Mouse (Mus musculus) limb, embryonic 14.5 days (tissue): ENCODE measurements around the gene Rprd2. TPM values are rescaled to one million over a fixed set of nuclear protein-coding genes. Genes with fewer than 3 reads are reported as not detected.

Experiments
- ATAC-seq: fragments of 200-750 bp; cut with Nextera tagmentation; 2 replicates; pipeline ENCODE4 v1.8.0; 2017; ENCODE audit warnings: low read depth, moderate number of reproducible peaks, moderate TSS enrichment; ENCODE audit not compliant: low FRiP score
- DNase-seq: peaks from one replicate; pipeline ENCODE4 v3.0.0-alpha.2; 2015; ENCODE audit warnings: low spot score
- H3K27ac ChIP-seq: fragments of 300-500 bp; sonication (generic); replicated peaks from 2 replicates; pipeline ENCODE4 v1.5.1; 2014; ENCODE audit warnings: low read depth, mild to moderate bottlenecking, low read length, moderate library complexity, mixed read lengths
- H3K27me3 ChIP-seq: fragments of 300-500 bp; sonication (generic); 2 replicates; pipeline ENCODE4 v1.6.1; 2014; ENCODE audit warnings: low read length, mixed read lengths; ENCODE audit not compliant: control insufficient read depth, insufficient read depth
- H3K36me3 ChIP-seq: fragments of 300-500 bp; sonication (generic); 2 replicates; pipeline ENCODE4 v1.6.1; 2014; ENCODE audit warnings: mild to moderate bottlenecking, low read length, moderate library complexity, mixed read lengths; ENCODE audit not compliant: control insufficient read depth, insufficient read depth
- H3K4me1 ChIP-seq: fragments of 300-500 bp; sonication (generic); 2 replicates; pipeline ENCODE4 v1.6.1; 2014; ENCODE audit warnings: antibody characterized with exemption, low read length, mixed read lengths; ENCODE audit not compliant: control insufficient read depth, insufficient read depth
- H3K4me2 ChIP-seq: fragments of 300-500 bp; sonication (generic); replicated peaks from 2 replicates; pipeline ENCODE4 v1.6.1; 2014; ENCODE audit warnings: low read depth, mild to moderate bottlenecking, low read length, moderate library complexity; ENCODE audit not compliant: severe bottlenecking
- H3K4me3 ChIP-seq: fragments of 300-500 bp; sonication (generic); replicated peaks from 2 replicates; pipeline ENCODE4 v1.5.1; 2014; ENCODE audit warnings: low read length
- H3K9ac ChIP-seq: fragments of 300-500 bp; sonication (generic); 2 replicates; pipeline ENCODE4 v1.6.1; 2014; ENCODE audit warnings: mild to moderate bottlenecking, low read depth, low read length, moderate library complexity; ENCODE audit not compliant: severe bottlenecking
- H3K9me3 ChIP-seq: fragments of 300-500 bp; sonication (generic); 2 replicates; pipeline ENCODE4 v1.6.1; 2016; ENCODE audit warnings: low read length; ENCODE audit not compliant: control insufficient read depth
- POLR2A ChIP-seq: fragments of 200-500 bp; IDR thresholded peaks from 2 replicates; pipeline ENCODE4 v1.8.0; 2012; ENCODE audit warnings: inconsistent platforms, mild to moderate bottlenecking, moderate library complexity, borderline replicate concordance; ENCODE audit not compliant: insufficient read depth, insufficient read length; ENCODE audit errors: extremely low read depth
- WGBS: fragments of 180-500 bp; shearing (Covaris S2); extraction: QIAGEN DNeasy Blood & Tissue Kit; methylation state at CpG from one replicate; pipeline ENCODE4 v1.1.7; 2014; 5-methylcytosine and 5-hydroxymethylcytosine counted together
- polyA plus RNA-seq, 2 experiments: library from polyadenylated mRNA; depleted of rRNA in 1 of 2; stranded (reverse) in 1 of 2; unstranded in 1 of 2; fragments of >200 nt; fragmentation: Nextera tagmentation in 1 of 2; extraction: Ambion mirVana in 1 of 2; gene quantifications; 2 replicates each; pipeline versions ENCODE4 v1.2.1 to v1.2.3; 2012 to 2014

The Rprd2 gene
- polyA plus RNA-seq, 2 experiments = 19.9 to 22.0 TPM

GRCm38 (mm10) chr3:95794299-95794698 lies 24.4 kb downstream of the Rprd2 start:
- H3K4me2 ChIP-seq = no peak overlapping the region
- 83% methylated on average over 1 of the region's 1 CpGs for WGBS
- H3K9ac ChIP-seq = no peak overlapping the region
- no peak overlapping the region for H3K27ac ChIP-seq
- ATAC-seq (no peak), DNase-seq (no peak)
- H3K4me3 ChIP-seq = no peak overlapping the region
- H3K4me1 ChIP-seq = no peaks in the 10 kb centered on the region
- H3K36me3 ChIP-seq = peaks cover 2% of the 10 kb centered on the region
- H3K27me3 ChIP-seq = no peaks in the 10 kb centered on the region
- no peak for TF ChIP-seq POLR2A
- no peaks in the 10 kb centered on the region for H3K9me3 ChIP-seq

DNA sequence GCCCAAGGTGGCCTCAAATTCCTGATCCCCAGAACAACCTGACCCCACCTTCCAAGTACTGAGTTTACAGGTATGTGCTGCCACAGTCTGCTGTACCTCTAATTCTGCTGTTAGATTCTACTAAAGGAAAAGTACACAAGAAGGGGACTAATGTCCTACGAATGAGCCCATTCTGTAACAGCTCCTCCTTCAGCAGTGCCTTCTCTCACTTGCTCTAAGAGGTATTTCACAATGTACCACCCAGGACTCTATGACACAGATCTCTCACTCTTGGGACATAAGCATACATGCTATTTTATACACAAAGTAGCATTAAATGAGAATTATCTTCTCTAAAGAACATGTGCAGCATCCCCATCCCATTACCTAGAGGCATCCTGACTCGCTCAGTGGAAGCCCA lies 25.0 kb downstream of the Rprd2 start:
- H3K4me2 ChIP-seq = no peak overlapping the region
- no peak overlapping the region for H3K4me3 ChIP-seq
- no peak overlapping the region for H3K27ac ChIP-seq
- H3K9me3 ChIP-seq = no peaks in the 10 kb centered on the region
- TF ChIP-seq POLR2A = no peak
- DNase-seq (no peak), ATAC-seq (no peak)
- H3K27me3 ChIP-seq = no peaks in the 10 kb centered on the region
- no peak overlapping the region for H3K9ac ChIP-seq
- 79% methylated on average over 2 of the region's 2 CpGs for WGBS
- peaks cover 5% of the 10 kb centered on the region for H3K36me3 ChIP-seq
- no peaks in the 10 kb centered on the region for H3K4me1 ChIP-seq

DNA sequence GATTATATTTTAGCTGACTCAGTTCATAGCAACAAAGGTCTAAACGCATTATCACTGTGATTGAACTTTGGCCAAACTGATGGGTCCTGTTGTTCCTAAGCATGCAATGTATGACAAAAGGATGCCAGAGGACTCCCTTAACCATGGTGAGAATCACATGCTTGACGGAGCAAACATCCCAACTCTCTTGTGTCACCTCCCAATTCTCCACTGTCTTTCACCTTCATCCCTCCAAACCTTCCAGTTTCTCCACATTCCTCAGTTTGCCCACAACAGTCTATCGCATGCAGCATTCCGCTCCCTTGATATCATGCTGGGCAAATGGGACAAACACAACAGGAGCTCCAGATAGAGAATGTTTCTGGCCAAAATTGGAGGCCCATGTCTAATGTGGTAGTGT lies 33.2 kb downstream of the Rprd2 start:
- Histone ChIP-seq H3K27ac (no peak overlapping the region), H3K4me1 (no peaks in the 10 kb centered on the region), H3K9ac (no peak overlapping the region), H3K4me2 (no peak overlapping the region), H3K9me3 (no peaks in the 10 kb centered on the region), H3K4me3 (no peak overlapping the region), H3K27me3 (no peaks in the 10 kb centered on the region), H3K36me3 (peaks cover 76% of the 10 kb centered on the region)
- DNase-seq = no peak
- ATAC-seq = no peak
- 90% methylated on average over 4 of the region's 4 CpGs for WGBS
- TF ChIP-seq POLR2A = no peak

DNA sequence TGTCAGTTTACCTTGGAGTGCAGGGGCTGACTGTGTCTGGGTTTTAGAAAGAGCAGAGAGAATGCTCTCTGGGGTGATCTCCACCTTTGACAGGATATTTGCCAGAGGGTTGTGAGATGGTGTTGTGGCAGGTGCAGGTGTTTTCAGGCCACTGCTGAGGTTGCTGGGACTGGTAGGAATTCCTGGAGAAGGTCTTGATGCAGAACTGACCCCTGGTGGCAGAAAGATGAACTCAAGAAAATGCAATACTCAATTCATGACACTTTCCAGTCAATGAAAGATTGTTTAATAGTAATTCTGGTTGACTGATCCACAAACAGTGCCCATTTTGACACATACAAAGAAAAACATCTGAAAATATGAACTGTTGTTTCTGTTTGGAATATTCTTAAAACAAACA lies 46.7 kb downstream of the Rprd2 start:
- Histone ChIP-seq H3K36me3 (peaks cover 84% of the 10 kb centered on the region), H3K9ac (no peak overlapping the region), H3K27ac (no peak overlapping the region), H3K27me3 (no peaks in the 10 kb centered on the region), H3K4me1 (no peaks in the 10 kb centered on the region), H3K9me3 (no peaks in the 10 kb centered on the region), H3K4me2 (no peak overlapping the region), H3K4me3 (no peak overlapping the region)
- DNase-seq = no peak
- ATAC-seq = no peak
- no peak for TF ChIP-seq POLR2A

- Histone ChIP-seq H3K4me3 (no peak overlapping the region), H3K4me2 (no peak overlapping the region), H3K27ac (no peak overlapping the region), H3K36me3 (peaks cover 71% of the 10 kb centered on the region), H3K27me3 (no peaks in the 10 kb centered on the region), H3K9me3 (no peaks in the 10 kb centered on the region), H3K9ac (no peak overlapping the region), H3K4me1 (no peaks in the 10 kb centered on the region)
- DNase-seq (no peak), ATAC-seq (no peak)
- WGBS = 93% methylated on average over 10 of the region's 10 CpGs
- no peak for TF ChIP-seq POLR2A
Observed at GRCm38 (mm10) chr3:95765534-95765933, 53.1 kb downstream of the Rprd2 start.

- no peak for DNase-seq
- Histone ChIP-seq H3K4me1 (no peaks in the 10 kb centered on the region), H3K27me3 (no peaks in the 10 kb centered on the region), H3K9me3 (no peaks in the 10 kb centered on the region), H3K4me3 (no peak overlapping the region), H3K27ac (no peak overlapping the region), H3K36me3 (peaks cover 61% of the 10 kb centered on the region), H3K4me2 (no peak overlapping the region), H3K9ac (no peak overlapping the region)
- TF ChIP-seq POLR2A = no peak
- ATAC-seq = no peak
- 83% methylated on average over 10 of the region's 10 CpGs for WGBS
Observed at GRCm38 (mm10) chr3:95763811-95764210, 54.9 kb downstream of the Rprd2 start.
